Mouse (Mus musculus): ENCODE data around the gene Olfr288. TPM values are rescaled to one million over a fixed set of nuclear protein-coding genes. Genes with fewer than 3 reads are reported as not detected.

Gene Olfr288
- polyA plus RNA-seq, 1 experiment from 2014 or later, result not detected

- H3K9me3 ChIP-seq (replicated peaks; ENCODE audit: low read length), result no peaks in the 10 kb centered on the region
- TF ChIP-seq CTCF (IDR thresholded peaks at IDR 0.05; ENCODE audit: low read depth), result peak; percentile 87
- 18% methylated on average over 3 of the region's 3 CpGs for WGBS
- no peak overlapping the region for H3K9ac ChIP-seq (ENCODE audit: low read depth, low read length)
- DNase-seq (ENCODE audit: low spot score), result peak; percentile 93
- no peaks in the 10 kb centered on the region for H3K4me1 ChIP-seq (replicated peaks; ENCODE audit: insufficient read depth, low read length)
- no peaks in the 10 kb centered on the region for H3K36me3 ChIP-seq (ENCODE audit: insufficient read depth, low read length)
- no peak overlapping the region for H3K4me3 ChIP-seq (replicated peaks; ENCODE audit: low read depth, low read length)
- H3K27me3 ChIP-seq (ENCODE audit: insufficient read depth, low read length), result no peaks in the 10 kb centered on the region
- H3K4me2 ChIP-seq (ENCODE audit: low read length), result no peak overlapping the region
- ATAC-seq (replicated peaks; ENCODE audit: low FRiP score, low read depth), result no peak; the same call in 1 of the 2 replicates
- no peak overlapping the region for H3K27ac ChIP-seq
These were observed 41.7 kb downstream of the Olfr288 start for GRCm38 (mm10) chr15:98153625-98154024.

- H3K4me1 ChIP-seq (replicated peaks; ENCODE audit: insufficient read depth, low read length), result no peaks in the 10 kb centered on the region
- no peak overlapping the region for H3K4me3 ChIP-seq (replicated peaks; ENCODE audit: low read depth, low read length)
- no peaks in the 10 kb centered on the region for H3K27me3 ChIP-seq (ENCODE audit: insufficient read depth, low read length)
- no peak for TF ChIP-seq CTCF (IDR thresholded peaks at IDR 0.05; ENCODE audit: low read depth)
- no peaks in the 10 kb centered on the region for H3K36me3 ChIP-seq (ENCODE audit: insufficient read depth, low read length)
- no peak overlapping the region for H3K9ac ChIP-seq (ENCODE audit: low read depth, low read length)
- WGBS, result 77% methylated on average over 7 of the region's 7 CpGs
- H3K9me3 ChIP-seq (replicated peaks; ENCODE audit: low read length), result no peaks in the 10 kb centered on the region
- DNase-seq (ENCODE audit: low spot score) (no peak), ATAC-seq (replicated peaks; ENCODE audit: low FRiP score, low read depth) (no peak)
- H3K4me2 ChIP-seq (ENCODE audit: low read length), result no peak overlapping the region
- H3K27ac ChIP-seq, result no peak overlapping the region
These were observed 42.4 kb downstream of the Olfr288 start for GRCm38 (mm10) chr15:98152916-98153315.

- ATAC-seq (replicated peaks; ENCODE audit: low FRiP score, low read depth), result no peak
- no peaks in the 10 kb centered on the region for H3K36me3 ChIP-seq (ENCODE audit: insufficient read depth, low read length)
- H3K4me2 ChIP-seq (ENCODE audit: low read length), result no peak overlapping the region
- no peaks in the 10 kb centered on the region; the same call in 1 of the 2 replicates for H3K4me1 ChIP-seq (replicated peaks; ENCODE audit: insufficient read depth, low read length)
- H3K9ac ChIP-seq (ENCODE audit: low read depth, low read length), result no peak overlapping the region
- no peaks in the 10 kb centered on the region for H3K27me3 ChIP-seq (ENCODE audit: insufficient read depth, low read length)
- no peak for TF ChIP-seq CTCF (IDR thresholded peaks at IDR 0.05; ENCODE audit: low read depth)
- no peaks in the 10 kb centered on the region for H3K9me3 ChIP-seq (replicated peaks; ENCODE audit: low read length)
- DNase-seq (ENCODE audit: low spot score), result peak; percentile 71
- 38% methylated on average over 10 of the region's 10 CpGs for WGBS
- H3K4me3 ChIP-seq (replicated peaks; ENCODE audit: low read depth, low read length), result no peak overlapping the region
- no peak overlapping the region for H3K27ac ChIP-seq
These were observed 46.2 kb downstream of the Olfr288 start for GRCm38 (mm10) chr15:98149166-98149602.

- H3K4me2 ChIP-seq (ENCODE audit: low read length), result no peak overlapping the region
- H3K36me3 ChIP-seq (ENCODE audit: insufficient read depth, low read length), result no peaks in the 10 kb centered on the region
- no peaks in the 10 kb centered on the region; the same call in 1 of the 2 replicates for H3K4me1 ChIP-seq (replicated peaks; ENCODE audit: insufficient read depth, low read length)
- no peak overlapping the region for H3K9ac ChIP-seq (ENCODE audit: low read depth, low read length)
- H3K4me3 ChIP-seq (replicated peaks; ENCODE audit: low read depth, low read length), result no peak overlapping the region
- ATAC-seq (replicated peaks; ENCODE audit: low FRiP score, low read depth), result no peak
- 0 out of 2 replicates have a peak overlapping the region, but pooled peaks have one; percentile 10 for H3K27ac ChIP-seq
- no peak for DNase-seq (ENCODE audit: low spot score)
- H3K9me3 ChIP-seq (replicated peaks; ENCODE audit: low read length), result no peaks in the 10 kb centered on the region
- no peak for TF ChIP-seq CTCF (IDR thresholded peaks at IDR 0.05; ENCODE audit: low read depth)
- H3K27me3 ChIP-seq (ENCODE audit: insufficient read depth, low read length), result no peaks in the 10 kb centered on the region
- 55% methylated on average over 3 of the region's 3 CpGs for WGBS
These were observed 47.0 kb downstream of the Olfr288 start for GRCm38 (mm10) chr15:98148356-98148755.

GRCm38 (mm10) chr15:98145559-98146181, 49.7 kb downstream of the Olfr288 start:
- Histone ChIP-seq H3K36me3 (ENCODE audit: insufficient read depth, low read length) (peaks cover 5% of the 10 kb centered on the region; the same call in 1 of the 2 replicates), H3K27me3 (ENCODE audit: insufficient read depth, low read length) (no peaks in the 10 kb centered on the region), H3K9me3 (replicated peaks; ENCODE audit: low read length) (no peaks in the 10 kb centered on the region), H3K27ac (peak overlapping the region; percentile 91), H3K4me1 (replicated peaks; ENCODE audit: insufficient read depth, low read length) (no peaks in the 10 kb centered on the region; the same call in 1 of the 2 replicates), H3K4me2 (ENCODE audit: low read length) (peak overlapping the region; percentile 86), H3K9ac (ENCODE audit: low read depth, low read length) (peak overlapping the region; percentile 87), H3K4me3 (replicated peaks; ENCODE audit: low read depth, low read length) (peak overlapping the region; percentile 75)
- under 1% methylated on average over 38 of the region's 38 CpGs for WGBS
- ATAC-seq (replicated peaks; ENCODE audit: low FRiP score, low read depth) (peak; percentile 94), DNase-seq (ENCODE audit: low spot score) (peak; percentile 97)
- no peak for TF ChIP-seq CTCF (IDR thresholded peaks at IDR 0.05; ENCODE audit: low read depth)

- peaks cover 6% of the 10 kb centered on the region; the same call in 1 of the 2 replicates for H3K36me3 ChIP-seq (ENCODE audit: insufficient read depth, low read length)
- H3K4me2 ChIP-seq (ENCODE audit: low read length), result peak overlapping the region; percentile 86
- no peaks in the 10 kb centered on the region for H3K27me3 ChIP-seq (ENCODE audit: insufficient read depth, low read length)
- no peaks in the 10 kb centered on the region; the same call in 1 of the 2 replicates for H3K4me1 ChIP-seq (replicated peaks; ENCODE audit: insufficient read depth, low read length)
- TF ChIP-seq CTCF (IDR thresholded peaks at IDR 0.05; ENCODE audit: low read depth), result no peak
- H3K9me3 ChIP-seq (replicated peaks; ENCODE audit: low read length), result no peaks in the 10 kb centered on the region
- DNase-seq (ENCODE audit: low spot score) (peak; percentile 40), ATAC-seq (replicated peaks; ENCODE audit: low FRiP score, low read depth) (peak; percentile 71)
- H3K27ac ChIP-seq, result peak overlapping the region; percentile 91
- H3K4me3 ChIP-seq (replicated peaks; ENCODE audit: low read depth, low read length), result peak overlapping the region; percentile 75
- 1% methylated on average over 36 of the region's 36 CpGs for WGBS
- peak overlapping the region; percentile 87 for H3K9ac ChIP-seq (ENCODE audit: low read depth, low read length)
These were observed 50.4 kb downstream of the Olfr288 start for GRCm38 (mm10) chr15:98144861-98145507.

All from kidney, postnatal 0 days (tissue).